Mouse (Mus musculus): ENCODE data around the gene Cenps.
"Not testable (repeated sequence)": the region's sequence is repeated elsewhere in the genome, so short reads cannot be mapped to it uniquely, and the experiment has no call there.

Gene Cenps

GRCm38 (mm10) chr4:149103875-149104561 lies 33.4 kb downstream of the Cenps start, which contains the start of gene Dffa:
TSS of gene Dffa (plus strand) at chr4:149104146.
- DNase-seq, result peak; percentile 95

GRCm38 (mm10) chr4:149101456-149101855 lies 36.0 kb downstream of the Cenps start:
- DNase-seq, result peak; percentile 54

- DNase-seq, result not testable (repeated sequence)
These were observed 37.0 kb downstream of the Cenps start for GRCm38 (mm10) chr4:149100449-149100848.

GRCm38 (mm10) chr4:149099369-149100017 lies 37.9 kb downstream of the Cenps start, which contains the start of gene Pex14:
TSS of gene Pex14 (minus strand) at chr4:149099876.
- peak; percentile 90 for DNase-seq

GRCm38 (mm10) chr4:149098571-149098970 lies 38.9 kb downstream of the Cenps start:
- no peak for DNase-seq

- no peak for DNase-seq
These were observed 39.5 kb downstream of the Cenps start for GRCm38 (mm10) chr4:149097956-149098355.

- DNase-seq, result no peak
These were observed 46.1 kb downstream of the Cenps start for GRCm38 (mm10) chr4:149091364-149091763.

GRCm38 (mm10) chr4:149085381-149085780 lies 52.0 kb downstream of the Cenps start:
- DNase-seq, result no peak

- peak; percentile 87 for DNase-seq
These were observed 55.9 kb downstream of the Cenps start for GRCm38 (mm10) chr4:149081528-149081927.

GRCm38 (mm10) chr4:149080111-149080510 lies 57.3 kb downstream of the Cenps start:
- no peak for DNase-seq

GRCm38 (mm10) chr4:149079629-149080028 lies 57.8 kb downstream of the Cenps start:
- DNase-seq, result no peak

GRCm38 (mm10) chr4:149078261-149078660 lies 59.2 kb downstream of the Cenps start:
- DNase-seq, result no peak
